Mouse (Mus musculus): ENCODE measurements around the gene Ankrd11.
"Not testable (repeated sequence)": the region's sequence is repeated elsewhere in the genome, so short reads cannot be mapped to it uniquely, and the experiment has no call there.

Gene Ankrd11

GRCm38 (mm10) chr8:123042158-123042973 is at the start of gene Ankrd11:
Gene Ankrd11, minus strand, starts transcription at chr8:123042277.
- peak; percentile 100 for DNase-seq

DNA sequence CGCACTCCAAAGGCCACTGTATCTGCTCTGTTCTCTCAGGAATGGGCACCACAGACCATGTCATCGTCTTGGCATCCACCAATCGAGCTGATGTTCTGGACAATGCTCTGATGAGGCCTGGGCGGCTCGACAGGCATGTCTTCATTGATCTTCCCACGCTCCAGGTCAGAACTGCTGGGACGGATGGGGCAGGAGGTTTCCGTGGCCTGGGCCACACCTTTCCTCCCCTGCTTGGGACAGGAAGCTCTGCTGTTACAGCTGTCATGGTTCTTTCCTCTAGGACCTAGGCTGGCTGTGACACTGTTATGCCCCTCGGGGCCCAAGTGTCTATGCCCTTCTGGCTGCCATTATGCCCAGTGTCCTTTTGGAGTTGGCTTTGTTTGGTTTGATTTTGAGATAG is 45.2 kb upstream of the Ankrd11 start:
- no peak for DNase-seq

DNA sequence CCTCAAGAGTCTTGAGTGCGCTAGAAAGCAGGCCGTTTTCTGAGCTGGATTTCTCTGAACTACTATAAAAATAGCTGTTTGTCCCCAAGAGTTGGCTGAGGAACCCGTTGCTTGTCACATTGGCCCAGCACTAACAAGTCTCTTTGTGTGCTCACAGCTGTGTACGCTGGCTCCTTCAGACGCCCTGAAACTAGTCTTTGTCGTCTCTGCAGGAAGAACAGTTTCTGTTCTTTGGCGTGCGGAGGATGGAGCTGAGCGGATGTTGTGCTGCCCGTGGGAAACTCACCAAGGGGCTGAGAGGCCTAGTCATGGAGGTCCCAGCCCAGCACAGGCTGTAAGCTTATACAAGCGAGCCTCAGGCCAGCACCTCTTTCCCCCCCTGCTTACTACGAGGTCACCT is 41.5 kb upstream of the Ankrd11 start:
- DNase-seq, result no peak

GRCm38 (mm10) chr8:123082993-123083392 is 40.9 kb upstream of the Ankrd11 start:
- DNase-seq, result no peak

DNA sequence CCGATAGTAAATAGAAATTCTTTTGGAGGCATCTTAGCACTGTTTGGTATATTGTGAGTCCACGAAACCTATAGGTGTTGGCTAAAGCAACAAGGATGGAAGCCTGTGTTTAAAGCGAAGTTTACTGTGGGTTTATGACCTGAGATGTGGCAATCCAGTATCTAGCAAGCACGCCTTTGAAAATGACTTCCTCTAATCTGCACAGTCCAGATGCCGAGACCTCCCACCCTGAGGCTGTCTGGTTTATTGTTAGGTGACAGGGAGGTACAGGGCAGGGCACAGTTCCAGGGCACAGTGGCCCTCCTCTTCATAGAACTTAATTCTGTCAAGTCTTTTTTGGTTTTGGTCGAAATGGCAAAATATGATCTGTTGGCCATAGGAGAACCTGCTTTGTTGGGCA is 35.1 kb upstream of the Ankrd11 start:
- no peak for DNase-seq

DNA sequence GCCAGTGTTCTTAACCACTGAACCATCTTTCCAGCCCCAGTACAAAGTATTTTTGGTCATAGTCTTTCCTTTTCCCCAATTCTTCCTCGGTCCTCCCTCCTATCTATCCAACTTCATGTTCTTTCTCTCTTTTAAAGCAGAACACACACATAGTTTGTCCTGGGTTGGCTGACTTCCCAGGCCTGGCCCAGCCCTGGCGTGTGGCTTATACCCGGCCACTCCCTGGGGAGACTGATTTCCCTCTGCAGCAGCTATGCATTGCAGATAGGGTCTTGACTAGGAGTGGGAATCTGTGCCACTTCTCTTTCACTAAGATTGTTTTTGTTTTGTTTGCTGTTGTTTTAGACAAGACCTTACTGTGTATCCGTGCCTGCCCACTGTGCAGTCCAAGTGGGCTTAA is 29.1 kb upstream of the Ankrd11 start:
- DNase-seq, result peak; percentile 20 to 51

- no peak for DNase-seq
Observed at GRCm38 (mm10) chr8:123066101-123066683, 24.1 kb upstream of the Ankrd11 start.

- DNase-seq, result peak; percentile 97 to 98
Observed at GRCm38 (mm10) chr8:123065214-123066100, 23.4 kb upstream of the Ankrd11 start.

DNA sequence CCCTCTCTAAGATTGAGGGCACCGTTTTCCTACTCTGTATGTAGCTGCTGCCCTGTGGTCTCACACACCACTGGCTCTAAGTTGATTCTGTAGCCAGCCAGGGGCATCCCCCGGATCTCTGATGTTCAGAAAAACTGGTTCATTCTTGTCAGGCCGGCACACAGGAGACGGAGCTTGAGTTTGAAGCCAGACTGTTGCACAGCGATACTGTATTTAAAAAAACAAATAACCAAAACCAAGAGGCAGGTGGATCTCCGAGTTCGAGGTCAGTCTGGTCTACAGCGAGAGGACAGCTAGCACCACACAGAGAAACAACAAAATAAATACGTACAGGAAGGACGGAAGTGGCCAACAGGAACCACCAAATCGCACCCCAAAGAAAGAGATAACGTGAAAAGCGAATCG is 22.7 kb upstream of the Ankrd11 start:
- no peak for DNase-seq

DNA sequence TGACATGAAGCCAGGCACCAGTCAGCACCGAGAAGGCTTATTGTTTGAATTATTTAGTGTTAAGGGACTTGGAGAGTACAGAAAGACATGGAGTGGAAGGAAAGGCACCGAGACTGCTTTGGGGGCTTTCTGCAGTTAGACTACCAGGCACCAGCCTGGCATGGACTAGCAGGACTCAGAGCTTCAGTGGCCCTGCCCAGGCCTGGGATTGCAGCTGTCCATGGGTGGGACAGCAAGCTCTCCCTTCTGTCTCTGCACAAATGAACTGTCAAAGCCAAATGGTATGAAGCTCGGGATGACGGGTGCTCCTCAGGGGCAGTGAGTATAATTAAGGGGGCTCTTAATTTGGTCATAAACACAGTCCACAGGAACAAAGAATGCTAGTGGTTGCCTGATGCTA is 22.0 kb upstream of the Ankrd11 start:
- DNase-seq, result no peak

DNA sequence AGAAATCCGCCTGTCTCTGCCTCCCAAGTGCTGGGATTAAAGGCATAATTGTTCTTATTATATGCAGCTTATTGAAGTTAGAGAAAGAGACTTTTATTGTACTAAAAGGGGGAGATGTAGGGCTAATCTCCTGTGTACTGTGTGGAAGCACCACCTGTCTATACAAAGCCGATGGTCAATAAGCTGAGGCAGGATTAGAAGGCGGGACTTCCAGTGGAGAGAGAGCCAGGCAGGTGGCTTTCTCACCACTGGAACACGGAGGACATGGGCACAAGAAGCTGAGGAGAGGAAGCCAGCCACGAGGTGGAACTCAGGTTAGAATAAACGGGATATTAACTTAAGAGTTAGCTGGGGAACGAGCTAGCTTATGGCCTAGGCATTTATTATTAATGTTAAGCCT is 20.6 kb upstream of the Ankrd11 start, which contains the start of gene Spg7:
Spg7 (plus strand) TSS at position 222 of the 400 bp plus-strand sequence.
- DNase-seq, result no peak

DNA sequence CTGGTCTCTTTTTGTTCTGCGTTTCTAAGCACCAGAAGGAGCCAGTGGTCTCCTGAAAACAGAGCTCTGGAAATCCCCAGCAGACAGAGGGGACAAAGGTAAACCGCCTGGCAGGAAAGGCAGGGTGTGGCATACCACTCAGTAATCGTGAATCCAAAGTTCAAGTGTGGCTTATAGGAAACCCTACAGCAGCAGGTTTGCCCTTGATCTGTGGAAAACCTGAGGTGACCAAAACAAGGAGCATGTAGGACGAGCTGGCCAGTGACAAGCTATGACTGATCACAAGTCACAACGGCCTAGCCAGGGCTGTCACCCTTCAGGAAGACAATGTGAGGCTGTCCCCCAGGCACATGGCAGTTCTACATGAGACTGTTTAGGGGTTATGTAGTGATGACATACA is 9.4 kb upstream of the Ankrd11 start:
- DNase-seq, result no peak

- no peak for DNase-seq
Observed at GRCm38 (mm10) chr8:123048402-123048801, 6.3 kb upstream of the Ankrd11 start.

GRCm38 (mm10) chr8:123047827-123048226 is 5.8 kb upstream of the Ankrd11 start:
- no peak for DNase-seq

DNA sequence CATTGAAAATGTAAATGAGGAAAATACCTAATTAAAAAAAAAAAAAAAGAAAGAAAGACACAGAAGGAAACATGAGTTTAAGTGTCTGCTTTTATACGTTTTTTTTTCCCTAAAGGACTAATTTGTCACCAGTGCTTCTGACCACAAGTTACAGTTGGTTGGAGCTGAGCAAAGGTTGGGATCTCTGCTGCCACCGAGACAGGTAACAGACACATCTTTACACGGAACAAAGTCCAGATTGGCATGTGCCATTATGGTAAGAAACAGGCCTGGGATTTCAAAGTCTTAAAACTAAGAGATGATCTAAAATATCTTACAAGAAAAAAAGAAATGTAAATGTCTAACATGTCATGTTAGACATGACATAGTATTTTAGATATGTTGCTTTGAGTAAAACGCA is 4.6 kb upstream of the Ankrd11 start:
- no peak for DNase-seq

DNA sequence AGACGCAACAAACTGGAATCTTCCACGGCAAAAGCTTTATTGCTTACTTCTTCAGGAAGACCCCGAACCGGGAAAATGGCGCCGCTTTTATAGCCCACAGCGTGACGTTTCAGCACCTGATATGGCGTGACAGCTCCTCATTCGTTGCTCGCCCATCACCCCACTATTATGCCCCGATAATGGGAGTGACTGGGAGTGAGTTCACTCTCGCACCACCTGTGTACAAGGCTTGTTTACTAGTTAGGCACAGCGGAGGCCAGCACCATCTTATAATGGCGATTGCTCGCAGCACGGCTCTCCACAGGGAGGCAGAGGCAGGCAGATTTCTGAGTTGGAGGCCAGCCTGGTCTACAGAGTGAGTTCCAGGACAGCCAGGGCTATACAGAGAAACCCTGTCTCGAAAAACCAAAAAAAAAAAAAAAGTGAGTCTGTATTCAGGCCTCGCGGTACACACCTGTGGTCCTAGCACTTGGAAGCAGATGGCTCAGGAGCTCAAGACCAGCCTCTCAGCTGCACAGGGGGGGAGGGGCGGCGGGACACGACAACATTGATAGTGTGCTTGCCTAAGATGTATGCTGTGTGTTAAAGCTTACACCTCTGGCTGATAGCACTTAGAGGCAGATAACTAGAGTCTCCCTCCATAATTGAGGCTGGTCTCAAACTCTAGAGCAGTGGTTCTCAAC is 2.8 kb upstream of the Ankrd11 start:
- DNase-seq, result not testable (repeated sequence)

DNA sequence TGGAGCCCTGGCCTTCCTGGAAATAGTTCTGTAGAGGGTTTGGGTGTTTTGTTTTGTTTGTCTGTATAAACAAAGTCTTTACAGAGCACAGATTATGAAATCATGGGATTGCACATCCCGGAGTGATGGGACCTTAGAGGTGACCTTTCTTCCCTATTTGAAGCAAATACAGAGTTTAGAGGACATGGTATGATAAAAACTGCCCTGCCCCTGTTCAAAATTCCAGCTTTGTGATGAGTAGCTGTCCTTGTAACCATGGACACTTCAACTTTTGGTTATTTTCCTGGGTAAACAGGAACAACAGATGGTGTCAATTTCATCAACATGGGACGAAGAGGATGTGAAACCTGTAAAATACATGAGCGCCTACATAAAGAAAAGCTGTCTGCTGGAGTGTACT is 1.9 kb upstream of the Ankrd11 start:
- DNase-seq, result no peak

DNA sequence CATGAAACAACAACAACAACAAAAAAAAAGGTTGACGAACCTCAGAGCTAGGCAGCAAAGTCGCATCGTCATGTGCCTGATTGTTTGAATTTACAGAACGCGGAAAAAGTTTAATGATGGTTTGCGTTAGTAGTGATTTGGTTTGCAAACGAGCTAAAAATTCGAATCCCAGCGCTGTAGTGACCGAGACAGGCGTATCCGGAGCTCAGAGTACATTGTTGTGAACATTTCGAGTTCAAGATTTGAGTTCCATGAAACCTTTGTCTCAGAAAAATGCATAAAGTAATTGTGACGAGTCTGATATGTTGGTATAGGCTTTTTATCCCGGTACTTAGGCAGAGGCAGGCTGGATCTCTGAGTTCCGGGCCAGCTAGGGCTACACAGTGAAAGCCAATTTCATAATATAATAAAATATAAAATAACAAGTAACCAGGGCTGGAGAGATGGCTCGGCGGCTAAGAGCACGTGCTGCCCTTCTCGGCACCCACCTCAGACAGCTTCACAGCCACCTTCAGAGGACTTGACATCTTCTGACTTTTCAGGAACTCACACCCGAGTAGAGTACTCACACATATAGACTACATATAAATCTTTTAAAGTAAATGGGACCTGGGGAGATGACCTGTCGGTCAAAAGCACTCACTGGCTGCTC is 1.0 kb upstream of the Ankrd11 start:
- no peak for DNase-seq

DNA sequence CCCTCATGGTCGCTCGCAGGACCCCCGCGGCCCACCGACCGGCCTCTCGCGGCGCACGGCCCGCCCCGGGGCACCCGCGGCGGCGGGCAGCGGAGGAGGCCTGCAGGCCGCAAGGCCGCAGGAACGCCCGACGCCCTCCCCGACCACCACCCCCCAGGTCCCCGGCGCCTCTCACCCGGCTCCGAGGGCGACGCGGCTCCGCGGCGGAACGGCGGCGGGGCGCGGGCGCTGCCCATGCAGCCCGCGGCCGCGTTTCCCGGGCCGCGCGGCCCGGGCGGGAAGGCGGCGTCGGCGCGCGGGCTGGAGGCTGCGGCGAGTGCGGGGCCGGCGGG is 337 bp downstream of the Ankrd11 start:
- DNase-seq, result peak in 1 of 2 experiments; percentile 65

DNA sequence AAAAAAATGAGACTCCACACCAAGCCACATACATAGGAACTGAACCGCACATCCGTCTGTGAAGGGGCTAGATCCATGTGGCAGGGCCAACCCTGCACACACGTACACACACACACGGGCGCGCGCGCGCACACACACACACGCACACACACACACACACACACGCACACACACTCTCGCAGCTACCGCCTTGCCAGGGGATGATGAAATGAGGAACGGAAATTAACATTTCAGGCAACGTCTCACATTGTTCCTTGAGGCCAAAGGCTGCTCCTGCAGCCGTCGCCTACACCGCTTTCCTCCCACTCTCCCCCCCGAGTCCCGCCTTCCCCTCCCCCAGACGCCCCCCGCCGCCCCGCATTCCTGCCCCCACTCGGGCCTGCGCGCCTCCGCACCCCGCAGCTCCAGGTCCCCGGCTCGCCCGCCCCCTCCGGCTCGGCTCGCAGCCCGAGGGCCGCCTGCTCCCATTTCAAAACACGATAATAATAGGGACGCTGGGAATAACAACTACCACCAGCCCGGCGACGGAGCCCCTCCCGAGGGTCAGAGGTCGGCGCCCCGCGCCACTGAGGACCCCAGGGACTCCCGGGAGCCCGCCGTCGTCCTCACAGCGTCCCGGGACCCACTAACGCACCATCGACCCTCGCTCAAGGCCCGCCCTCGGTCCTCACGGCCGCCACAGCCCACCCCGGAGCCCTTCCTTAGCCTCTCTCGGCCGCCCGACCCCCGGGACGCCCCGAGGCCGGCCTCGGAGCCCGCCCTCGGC is 886 bp downstream of the Ankrd11 start:
- DNase-seq, result peak; percentile 73 to 80

DNA sequence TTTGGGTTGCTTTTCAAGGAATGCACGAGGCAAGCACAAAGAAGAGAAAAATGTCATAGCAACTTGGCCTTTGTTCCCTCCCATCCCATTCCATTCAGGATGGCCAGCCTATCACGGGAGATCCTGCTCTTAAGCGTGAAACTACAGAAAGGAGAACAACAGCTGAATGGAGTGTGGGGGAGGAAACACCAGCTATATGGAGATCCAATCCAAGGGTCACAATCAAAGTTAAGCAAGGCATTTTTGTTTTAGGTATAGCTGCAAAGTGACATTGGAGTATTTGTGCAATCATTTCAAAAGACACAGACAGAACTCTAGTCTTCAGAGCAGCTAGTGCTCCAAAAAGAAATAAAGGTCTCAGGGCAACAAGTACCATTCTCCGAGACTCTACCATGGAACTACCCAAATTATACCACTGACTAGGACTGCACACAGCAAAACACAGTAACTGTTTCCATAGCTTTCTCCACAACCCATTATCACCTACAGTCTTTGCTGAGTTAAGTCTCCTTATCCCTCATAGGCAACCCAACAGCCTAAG is 1.9 kb downstream of the Ankrd11 start:
- no peak for DNase-seq

Data from lung, postnatal 4 days (tissue).